Mouse (Mus musculus) lung, embryonic 14.5 days (tissue): ENCODE measurements around the gene Tet3. TPM values are rescaled to one million over a fixed set of nuclear protein-coding genes. Genes with fewer than 3 reads are reported as not detected.

Source experiments
- ATAC-seq: fragments of 200-750 bp; cut with Nextera tagmentation; 2 replicates; pipeline ENCODE4 v1.8.0; 2017; ENCODE audit warnings: mild to moderate bottlenecking, moderate TSS enrichment, moderate library complexity; ENCODE audit not compliant: insufficient read depth
- DNase-seq: peaks from one replicate; pipeline ENCODE4 v3.0.0-alpha.2; 2015
- H3K27ac ChIP-seq: fragments of 300-500 bp; sonication (generic); 2 replicates; pipeline ENCODE4 v1.5.1; 2014; ENCODE audit warnings: low read depth, mild to moderate bottlenecking, moderate library complexity
- H3K27me3 ChIP-seq: fragments of 300-500 bp; sonication (generic); 2 replicates; pipeline ENCODE4 v1.6.1; 2014; ENCODE audit warnings: low read length, control low read depth; ENCODE audit not compliant: insufficient read depth
- H3K36me3 ChIP-seq: fragments of 300-500 bp; sonication (generic); 2 replicates; pipeline ENCODE4 v1.6.1; 2014; ENCODE audit warnings: control low read depth; ENCODE audit not compliant: insufficient read depth
- H3K4me1 ChIP-seq: fragments of 300-500 bp; sonication (generic); 2 replicates; pipeline ENCODE4 v1.6.1; 2014; ENCODE audit warnings: antibody characterized with exemption, control low read depth; ENCODE audit not compliant: insufficient read depth
- H3K4me2 ChIP-seq: fragments of 300-500 bp; sonication (generic); 2 replicates; pipeline ENCODE4 v1.6.1; 2014; ENCODE audit warnings: mild to moderate bottlenecking
- H3K4me3 ChIP-seq: fragments of 300-500 bp; sonication (generic); 2 replicates; pipeline ENCODE4 v1.5.1; 2014; ENCODE audit warnings: low read depth, low read length
- H3K9ac ChIP-seq: fragments of 300-500 bp; sonication (generic); 2 replicates; pipeline ENCODE4 v1.6.1; 2014
- H3K9me3 ChIP-seq: fragments of 300-500 bp; sonication (generic); 2 replicates; pipeline ENCODE4 v1.6.1; 2016; ENCODE audit warnings: low read depth, low read length, control low read depth
- CTCF ChIP-seq: IDR thresholded peaks from 2 replicates; pipeline ENCODE4 v1.5.1; 2016; ENCODE audit warnings: antibody characterized with exemption, low read depth
- whole genome bisulfite sequencing: fragments of 180-500 bp; shearing (Covaris S2); extraction: QIAGEN DNeasy Blood & Tissue Kit; methylation state at CpG from one replicate; pipeline ENCODE4 v1.1.7; 2014; 5-methylcytosine and 5-hydroxymethylcytosine counted together
- polyA plus RNA-seq: library from polyadenylated mRNA; unstranded; fragments of >200 nt; fragmentation: Nextera tagmentation; extraction: Ambion mirVana; gene quantifications from 2 replicates; pipeline ENCODE4 v1.2.1, GENCODE M21; 2014

Tet3 gene
- polyA plus RNA-seq, 1 experiment from 2014 or later = 34.4 TPM

DNA sequence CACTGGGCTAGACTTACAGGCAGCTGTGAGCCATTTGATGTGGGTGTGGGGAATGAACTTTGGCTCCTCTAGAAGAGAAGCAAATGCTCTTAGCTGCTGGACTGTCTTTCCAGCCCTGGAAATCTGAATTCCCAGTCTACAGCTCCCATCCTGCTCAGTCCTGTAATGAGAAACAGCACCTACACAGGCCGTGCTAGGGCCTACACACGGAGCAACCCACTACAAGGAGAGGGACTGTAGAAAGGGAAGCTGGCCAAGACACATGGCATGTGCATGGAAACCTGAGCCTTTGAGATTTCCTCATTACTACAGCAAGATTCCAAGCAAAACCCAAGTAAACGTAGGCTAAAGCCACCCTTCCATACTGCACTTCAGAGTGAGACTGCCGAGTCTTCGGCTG lies 29.3 kb upstream of the Tet3 start:
- ATAC-seq (no peak), DNase-seq (no peak)
- Histone ChIP-seq H3K4me1 (no peaks in the 10 kb centered on the region), H3K9me3 (no peaks in the 10 kb centered on the region), H3K4me3 (no peak overlapping the region), H3K4me2 (no peak overlapping the region), H3K27ac (no peak overlapping the region), H3K9ac (no peak overlapping the region), H3K27me3 (no peaks in the 10 kb centered on the region), H3K36me3 (peaks cover 70% of the 10 kb centered on the region)
- no peak for TF ChIP-seq CTCF
- WGBS = 82% methylated on average over 5 of the region's 5 CpGs

- H3K27ac ChIP-seq = no peak overlapping the region
- H3K36me3 ChIP-seq = peaks cover 71% of the 10 kb centered on the region
- ATAC-seq (no peak), DNase-seq (no peak)
- no peak overlapping the region for H3K9ac ChIP-seq
- TF ChIP-seq CTCF = no peak
- H3K4me1 ChIP-seq = peaks cover 6% of the 10 kb centered on the region; the same call in 1 of the 2 replicates
- no peaks in the 10 kb centered on the region for H3K27me3 ChIP-seq
- no peak overlapping the region for H3K4me3 ChIP-seq
- 87% methylated on average over 4 of the region's 4 CpGs for WGBS
- H3K4me2 ChIP-seq = no peak overlapping the region
- H3K9me3 ChIP-seq = no peaks in the 10 kb centered on the region
These were observed 28.4 kb upstream of the Tet3 start for GRCm38 (mm10) chr6:83487298-83487697.

GRCm38 (mm10) chr6:83485854-83486253 lies 27.0 kb upstream of the Tet3 start:
- no peaks in the 10 kb centered on the region for H3K9me3 ChIP-seq
- no peak overlapping the region for H3K4me3 ChIP-seq
- ATAC-seq (peak; percentile 82), DNase-seq (peak; percentile 88)
- H3K9ac ChIP-seq = no peak overlapping the region
- H3K27me3 ChIP-seq = no peaks in the 10 kb centered on the region
- no peak overlapping the region for H3K4me2 ChIP-seq
- peaks cover 7% of the 10 kb centered on the region; the same call in 1 of the 2 replicates for H3K4me1 ChIP-seq
- no peak for TF ChIP-seq CTCF
- peak overlapping the region; percentile 68; the same call in 1 of the 2 replicates for H3K27ac ChIP-seq
- peaks cover 82% of the 10 kb centered on the region for H3K36me3 ChIP-seq
- WGBS = 56% methylated on average over 4 of the region's 4 CpGs

DNA sequence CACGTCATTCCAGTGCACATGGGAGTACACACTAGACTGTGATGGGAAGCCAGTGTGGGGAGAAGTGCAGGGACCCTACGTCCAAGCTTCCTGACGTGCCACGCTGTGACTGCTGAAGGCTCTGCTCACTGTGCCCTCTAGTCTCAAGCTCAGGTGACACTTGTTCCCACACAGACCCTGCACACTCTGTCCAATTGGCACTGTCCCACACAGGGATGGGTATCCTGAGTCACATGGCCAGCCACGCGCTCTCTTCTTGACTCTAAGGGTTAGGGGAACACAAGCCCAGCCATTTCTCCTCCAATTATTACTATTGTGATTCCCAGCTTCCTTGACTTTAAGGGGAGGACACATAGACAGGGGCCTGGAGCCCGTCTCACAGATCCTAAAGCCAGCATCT lies 24.9 kb upstream of the Tet3 start:
- peaks cover 75% of the 10 kb centered on the region for H3K36me3 ChIP-seq
- peaks cover 7% of the 10 kb centered on the region; the same call in 1 of the 2 replicates for H3K4me1 ChIP-seq
- no peak for TF ChIP-seq CTCF
- no peak overlapping the region for H3K4me3 ChIP-seq
- no peak overlapping the region; the same call in 1 of the 2 replicates for H3K9ac ChIP-seq
- WGBS = 91% methylated on average over 7 of the region's 7 CpGs
- H3K9me3 ChIP-seq = no peaks in the 10 kb centered on the region
- H3K27ac ChIP-seq = no peak overlapping the region
- DNase-seq (no peak), ATAC-seq (no peak)
- no peak overlapping the region for H3K4me2 ChIP-seq
- no peaks in the 10 kb centered on the region for H3K27me3 ChIP-seq

GRCm38 (mm10) chr6:83482418-83483085 lies 23.7 kb upstream of the Tet3 start:
- Histone ChIP-seq H3K9me3 (no peaks in the 10 kb centered on the region), H3K36me3 (peaks cover 67% of the 10 kb centered on the region), H3K4me1 (peaks cover 7% of the 10 kb centered on the region; the same call in 1 of the 2 replicates), H3K4me3 (no peak overlapping the region), H3K9ac (no peak overlapping the region), H3K4me2 (no peak overlapping the region), H3K27ac (peak overlapping the region; percentile 15; the same call in 1 of the 2 replicates), H3K27me3 (no peaks in the 10 kb centered on the region)
- TF ChIP-seq CTCF = no peak
- 26% methylated on average over 10 of the region's 10 CpGs for WGBS
- peak; percentile 19; the same call in 1 of the 2 replicates for ATAC-seq
- DNase-seq = peak; percentile 62

GRCm38 (mm10) chr6:83480019-83480655 lies 21.3 kb upstream of the Tet3 start:
- DNase-seq (no peak), ATAC-seq (no peak)
- Histone ChIP-seq H3K4me1 (peaks cover 7% of the 10 kb centered on the region; the same call in 1 of the 2 replicates), H3K4me2 (no peak overlapping the region), H3K9ac (no peak overlapping the region), H3K36me3 (peaks cover 51% of the 10 kb centered on the region), H3K9me3 (no peaks in the 10 kb centered on the region), H3K4me3 (no peak overlapping the region), H3K27ac (no peak overlapping the region), H3K27me3 (no peaks in the 10 kb centered on the region)
- TF ChIP-seq CTCF = no peak
- WGBS = 82% methylated on average over 6 of the region's 6 CpGs

DNA sequence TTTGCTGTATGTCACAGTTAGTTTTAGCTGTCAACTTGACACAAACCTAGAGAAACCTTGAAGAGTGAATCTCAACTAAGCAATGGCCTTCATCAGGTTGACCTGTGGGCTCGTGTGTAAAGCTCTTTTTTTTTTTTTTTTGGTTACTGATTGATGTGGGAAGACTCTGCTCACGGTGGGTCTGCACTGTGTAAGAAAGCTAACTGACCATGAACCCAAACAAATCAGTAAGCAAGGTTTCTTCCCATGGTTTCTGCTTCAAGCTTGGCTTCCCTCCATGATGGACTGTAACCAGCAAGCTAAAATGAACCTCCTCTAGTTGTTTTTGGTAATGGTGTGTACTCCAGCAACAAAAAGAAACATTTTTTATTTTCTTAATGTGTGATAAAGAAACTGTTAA lies 20.3 kb upstream of the Tet3 start:
- Histone ChIP-seq H3K9ac (no peak overlapping the region), H3K27ac (no peak overlapping the region), H3K36me3 (peaks cover 41% of the 10 kb centered on the region), H3K9me3 (no peaks in the 10 kb centered on the region), H3K4me3 (no peak overlapping the region), H3K27me3 (no peaks in the 10 kb centered on the region), H3K4me2 (no peak overlapping the region), H3K4me1 (peaks cover 7% of the 10 kb centered on the region; the same call in 1 of the 2 replicates)
- ATAC-seq (no peak), DNase-seq (no peak)
- no peak for TF ChIP-seq CTCF
- WGBS = 61% methylated on average over 2 of the region's 2 CpGs
